Mouse (Mus musculus) myocyte (in vitro differentiated cells): ENCODE measurements around the gene Bmp6. TPM values are rescaled to one million over a fixed set of nuclear protein-coding genes. Genes with fewer than 3 reads are reported as not detected.

Source experiments
- H3K27me3 ChIP-seq: one replicate; pipeline ENCODE4 v1.6.1; 2011; ENCODE audit not compliant: control insufficient read depth, insufficient read depth, insufficient read length
- H3K36me3 ChIP-seq: one replicate; pipeline ENCODE4 v1.6.1; 2011; ENCODE audit not compliant: control insufficient read depth, insufficient read depth
- H3K4me2 ChIP-seq: one replicate; pipeline ENCODE4 v1.6.1; 2011; ENCODE audit warnings: low read depth, control low read depth
- H3K4me3 ChIP-seq: one replicate; pipeline ENCODE4 v1.5.1; 2011; ENCODE audit warnings: mild to moderate bottlenecking, control low read depth, moderate library complexity
- H3K79me2 ChIP-seq: one replicate; pipeline ENCODE4 v1.6.1; 2011; ENCODE audit not compliant: control insufficient read depth, insufficient read depth
- H3ac ChIP-seq: one replicate; pipeline ENCODE4 v1.6.1; 2011; ENCODE audit not compliant: control insufficient read depth, insufficient read length
- CEBPB ChIP-seq: IDR thresholded peaks from 2 replicates; pipeline ENCODE4 v1.6.1; 2011; ENCODE audit warnings: mild to moderate bottlenecking, moderate library complexity; ENCODE audit not compliant: poor library complexity, insufficient read depth, severe bottlenecking
- E2F4 ChIP-seq: IDR thresholded peaks from one replicate; pipeline ENCODE4 v1.6.1; 2011; ENCODE audit warnings: mild to moderate bottlenecking, control low read depth, moderate library complexity; ENCODE audit not compliant: insufficient read depth
- MAX ChIP-seq: IDR thresholded peaks from one replicate; pipeline ENCODE4 v1.6.1; 2011; ENCODE audit warnings: low read depth, mild to moderate bottlenecking, control low read depth
- MYOD1 ChIP-seq, 3 experiments: IDR thresholded peaks; one replicate each; pipeline ENCODE4 v1.6.1; 2011; ENCODE audit warnings: control low read depth in 2 of 3, low read depth in 2 of 3, mild to moderate bottlenecking in 2 of 3, moderate library complexity in 1 of 3; ENCODE audit not compliant: insufficient read length in 2 of 3, control insufficient read depth in 1 of 3
- MYOG ChIP-seq, 3 experiments: IDR thresholded peaks; one replicate each; pipeline ENCODE4 v1.6.1; 2011; ENCODE audit warnings: control low read depth in 2 of 3, low read depth in 2 of 3, mild to moderate bottlenecking in 2 of 3; ENCODE audit not compliant: insufficient read length in 2 of 3, control insufficient read depth in 1 of 3, insufficient read depth in 1 of 3
- POLR2A ChIP-seq: IDR thresholded peaks from one replicate; pipeline ENCODE4 v1.6.1; 2011; ENCODE audit warnings: low read depth, mild to moderate bottlenecking, control low read depth, moderate library complexity; ENCODE audit not compliant: insufficient read length
- POLR2AphosphoS2 ChIP-seq: IDR thresholded peaks from one replicate; pipeline ENCODE4 v1.6.1; 2011; ENCODE audit warnings: low read depth, control low read depth; ENCODE audit not compliant: insufficient read length
- REST ChIP-seq: IDR thresholded peaks from one replicate; pipeline ENCODE4 v1.6.1; 2011; ENCODE audit warnings: mild to moderate bottlenecking, control low read depth, moderate library complexity; ENCODE audit not compliant: insufficient read depth, insufficient read length
- SRF ChIP-seq: IDR thresholded peaks from one replicate; pipeline ENCODE4 v1.6.1; 2011; ENCODE audit warnings: low read depth; ENCODE audit not compliant: control insufficient read depth, insufficient read length
- TCF12 ChIP-seq: IDR thresholded peaks from one replicate; pipeline ENCODE4 v1.6.1; 2011; ENCODE audit warnings: mild to moderate bottlenecking, control low read depth; ENCODE audit not compliant: poor library complexity, insufficient read depth, severe bottlenecking
- TCF3 ChIP-seq: IDR thresholded peaks from one replicate; pipeline ENCODE4 v1.6.1; 2011; ENCODE audit warnings: low read depth, control low read depth; ENCODE audit not compliant: insufficient read length
- USF1 ChIP-seq: IDR thresholded peaks from one replicate; pipeline ENCODE4 v1.6.1; 2011; ENCODE audit warnings: low read depth, mild to moderate bottlenecking, control low read depth, moderate library complexity
- polyA plus RNA-seq: library from polyadenylated mRNA; unstranded; fragments of >200 nt; fragmentation: generic; extraction: Trizol; gene quantifications from one replicate; pipeline ENCODE4 v1.2.1, GENCODE M21; 2012; ENCODE audit warnings: missing spikeins

Bmp6 gene
- polyA plus RNA-seq, 1 experiment, result 0.06 TPM

DNA sequence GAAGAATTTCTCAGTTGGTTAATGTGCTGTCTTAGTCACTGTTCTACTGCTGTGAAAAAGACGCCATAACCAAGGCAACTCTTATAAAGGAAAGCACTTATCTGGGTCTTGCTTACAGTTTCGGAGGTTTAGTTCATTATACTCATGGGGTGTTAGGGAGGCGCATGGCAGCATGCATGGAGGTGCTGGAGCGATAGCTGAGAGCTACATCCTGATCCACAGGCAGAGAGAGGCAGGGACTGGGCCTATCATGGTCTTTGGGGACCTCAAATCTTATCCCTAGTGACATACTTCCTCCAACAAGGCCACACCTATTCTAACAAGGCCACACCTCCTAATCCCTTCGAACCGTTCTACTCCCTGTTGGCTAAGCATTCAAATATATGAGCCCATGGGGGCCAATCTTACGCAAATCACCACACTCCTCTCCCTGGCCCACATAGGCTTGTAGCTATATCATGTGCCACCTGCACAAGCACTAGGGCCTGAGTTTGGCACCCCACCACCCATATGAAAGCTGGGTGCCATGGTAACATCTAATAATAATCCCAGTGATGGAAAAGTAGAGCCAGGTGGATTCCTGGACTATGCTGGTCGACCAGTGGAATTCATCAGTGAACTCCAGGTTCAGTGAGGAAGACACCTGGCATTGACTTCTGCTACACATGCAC, 198.7 kb downstream of the Bmp6 start:
- TF ChIP-seq MYOG (IDR thresholded peaks at IDR 0.05; ENCODE audit: control insufficient read depth in 1 of 3, insufficient read depth in 1 of 3, insufficient read length in 2 of 3, low read depth in 2 of 3) (no peak), CEBPB (no peak), E2F4 (no peak), MYOD1 (IDR thresholded peaks at IDR 0.05; ENCODE audit: control insufficient read depth in 1 of 3, insufficient read length in 2 of 3, low read depth in 2 of 3) (no peak), REST (no peak), TCF3 (no peak), POLR2A (no peak), SRF (no peak), USF1 (no peak), TCF12 (no peak), POLR2AphosphoS2 (no peak), MAX (no peak)
- H3K27me3 ChIP-seq, result peaks cover 11% of the 10 kb centered on the region

GRCm38 (mm10) chr13:38544769-38545445, 200.0 kb downstream of the Bmp6 start:
- H3K36me3 ChIP-seq, result no peaks in the 10 kb centered on the region
- no peak overlapping the region for H3K4me2 ChIP-seq
- peaks cover 11% of the 10 kb centered on the region for H3K27me3 ChIP-seq

More for the DNA sequence above, 198.7 kb downstream of the Bmp6 start:
- Histone ChIP-seq H3K4me3 (no peak overlapping the region), H3K79me2 (no peaks in the 10 kb centered on the region), H3K36me3 (no peaks in the 10 kb centered on the region), H3K4me2 (no peak overlapping the region), H3ac (no peak overlapping the region)

DNA sequence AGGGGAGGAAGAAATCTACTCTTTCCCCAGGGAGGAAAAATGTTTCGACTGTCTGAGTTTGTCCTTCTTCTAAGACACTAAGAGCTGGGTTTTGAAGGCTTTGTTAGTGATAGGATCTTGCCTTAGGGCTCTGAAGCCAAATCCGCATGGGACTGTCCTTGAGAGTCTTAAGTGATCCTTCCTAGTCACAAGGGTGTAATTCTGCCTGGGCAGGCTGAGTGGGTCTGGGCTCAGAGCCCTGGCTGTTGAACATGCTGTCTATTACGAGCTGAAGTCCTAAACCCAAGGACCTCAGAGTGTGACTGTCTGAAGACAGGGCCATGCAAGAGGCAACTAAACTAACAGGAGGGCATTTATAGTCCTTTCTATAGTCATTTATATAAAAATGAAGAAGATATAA, 200.6 kb downstream of the Bmp6 start:
- H3K36me3 ChIP-seq, result no peaks in the 10 kb centered on the region
- H3K4me2 ChIP-seq, result no peak overlapping the region
- no peak overlapping the region for H3K4me3 ChIP-seq
- TF ChIP-seq REST, result no peak
- no peak for TF ChIP-seq CEBPB
- no peak for TF ChIP-seq POLR2A
- no peak for TF ChIP-seq MYOG (IDR thresholded peaks at IDR 0.05; ENCODE audit: control insufficient read depth in 1 of 3, insufficient read depth in 1 of 3, insufficient read length in 2 of 3, low read depth in 2 of 3)
- TF ChIP-seq SRF, result no peak
- TF ChIP-seq MYOD1 (IDR thresholded peaks at IDR 0.05; ENCODE audit: control insufficient read depth in 1 of 3, insufficient read length in 2 of 3, low read depth in 2 of 3), result no peak
- no peak for TF ChIP-seq TCF12
- TF ChIP-seq USF1, result no peak
- TF ChIP-seq TCF3, result no peak
- no peak for TF ChIP-seq POLR2AphosphoS2
- no peak for TF ChIP-seq E2F4
- TF ChIP-seq MAX, result no peak
- H3K79me2 ChIP-seq, result no peaks in the 10 kb centered on the region
- H3K27me3 ChIP-seq, result peaks cover 12% of the 10 kb centered on the region
- H3ac ChIP-seq, result no peak overlapping the region

More at GRCm38 (mm10) chr13:38544769-38545445, 200.0 kb downstream of the Bmp6 start:
- Histone ChIP-seq H3ac (no peak overlapping the region), H3K4me3 (no peak overlapping the region), H3K79me2 (no peaks in the 10 kb centered on the region)
- no peak for TF ChIP-seq TCF3
- TF ChIP-seq REST, result no peak
- TF ChIP-seq TCF12, result no peak
- TF ChIP-seq SRF, result no peak
- TF ChIP-seq CEBPB, result no peak
- no peak for TF ChIP-seq MAX
- TF ChIP-seq POLR2A, result no peak
- TF ChIP-seq USF1, result no peak
- no peak for TF ChIP-seq MYOD1 (IDR thresholded peaks at IDR 0.05; ENCODE audit: control insufficient read depth in 1 of 3, insufficient read length in 2 of 3, low read depth in 2 of 3)
- no peak for TF ChIP-seq E2F4
- no peak for TF ChIP-seq MYOG (IDR thresholded peaks at IDR 0.05; ENCODE audit: control insufficient read depth in 1 of 3, insufficient read depth in 1 of 3, insufficient read length in 2 of 3, low read depth in 2 of 3)
- TF ChIP-seq POLR2AphosphoS2, result no peak

- Histone ChIP-seq H3K36me3 (no peaks in the 10 kb centered on the region), H3K27me3 (peaks cover 12% of the 10 kb centered on the region), H3K4me3 (no peak overlapping the region), H3K79me2 (no peaks in the 10 kb centered on the region), H3K4me2 (no peak overlapping the region), H3ac (no peak overlapping the region)
- TF ChIP-seq MYOG (IDR thresholded peaks at IDR 0.05; ENCODE audit: control insufficient read depth in 1 of 3, insufficient read depth in 1 of 3, insufficient read length in 2 of 3, low read depth in 2 of 3), result no peak
- no peak for TF ChIP-seq CEBPB
These were observed 201.8 kb downstream of the Bmp6 start for GRCm38 (mm10) chr13:38546754-38547153.
